Mouse (Mus musculus) Patski (cell line): ENCODE measurements at regions not wholly inside any gene's neighbourhood (a gene's known extent, or its start where the extent isn't known, plus 50 kb on each side); places are given as distances from the start of the nearest gene placed in this dataset.
"Not testable (repeated sequence)": the region's sequence is repeated elsewhere in the genome, so short reads cannot be mapped to it uniquely, and the experiment has no call there.

Experiments
- ATAC-seq: fragments of 100-300 bp; one replicate; pipeline ENCODE4 v1.8.0; 2021
- CTCF ChIA-PET: fragments of 350-600 bp; sonication (Branson Sonifier 250); formaldehyde crosslinking; loops from one replicate; lab custom pipeline; 2022; ENCODE audit warnings: inconsistent platforms; lab: Charles Lee
- POLR2A ChIA-PET: fragments of 350-600 bp; sonication (Branson Sonifier 250); formaldehyde crosslinking; loops from one replicate; lab custom pipeline; 2022; ENCODE audit warnings: antibody characterized with exemption, inconsistent platforms; lab: Charles Lee
- DNase-seq: peaks from one replicate; pipeline ENCODE4 v3.0.0-alpha.2; 2011; ENCODE audit warnings: low read depth, low spot score
- H3K27me3 ChIP-seq: fragments of 371-371 bp; one replicate; pipeline ENCODE4 v1.5.1; 2021
- CTCF ChIP-seq: fragments of 100-300 bp; IDR thresholded peaks from one replicate; pipeline ENCODE4 v1.5.1; 2021
- in situ Hi-C: fragments of 300-500 bp; cut with MboI; formaldehyde crosslinking; loops from 3 replicates; pipeline ENCODE4 v1.11.1; 2018; ENCODE audit warnings: low pct_unique_long_range_greater_than_20kb, mixed read lengths

- ATAC-seq = no peak
- in situ Hi-C loops = no loop called here
- no peak for DNase-seq
- ChIA-PET POLR2A (no interaction called here), CTCF (no interaction called here)
- H3K27me3 ChIP-seq = no peaks in the 10 kb centered on the region
- no peak for TF ChIP-seq CTCF
These were observed 1235.9 kb upstream of the Tacstd2 start for GRCm38 (mm10) chr6:68771507-68771906.

- POLR2A ChIA-PET = no interaction called here
- no peak for TF ChIP-seq CTCF
- ATAC-seq (no peak), DNase-seq (no peak)
- CTCF ChIA-PET = no interaction called here
- no peaks in the 10 kb centered on the region for H3K27me3 ChIP-seq
- in situ Hi-C loops = no loop called here
These were observed 1214.9 kb upstream of the Tacstd2 start for GRCm38 (mm10) chr6:68750451-68750850.

DNA sequence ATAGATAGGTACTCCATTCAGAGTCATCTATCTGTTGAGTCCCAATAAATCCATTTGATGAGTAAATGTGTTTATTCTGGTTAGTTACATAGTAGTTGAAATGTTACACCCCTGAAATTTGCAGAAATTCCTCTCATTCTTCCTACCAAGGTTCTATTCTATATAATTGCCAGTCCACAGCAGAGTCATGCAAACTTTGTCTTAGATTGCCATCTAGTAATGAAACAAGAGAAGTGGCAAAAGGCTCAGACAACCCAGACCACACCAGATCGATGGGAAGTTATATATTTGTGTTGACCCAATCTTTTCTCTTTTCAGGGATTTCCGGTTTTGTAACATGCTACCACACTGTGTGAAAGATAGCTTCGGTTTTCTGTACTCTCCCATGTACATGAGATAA is 1214.1 kb upstream of the Tacstd2 start:
- CTCF ChIA-PET = no interaction called here

DNA sequence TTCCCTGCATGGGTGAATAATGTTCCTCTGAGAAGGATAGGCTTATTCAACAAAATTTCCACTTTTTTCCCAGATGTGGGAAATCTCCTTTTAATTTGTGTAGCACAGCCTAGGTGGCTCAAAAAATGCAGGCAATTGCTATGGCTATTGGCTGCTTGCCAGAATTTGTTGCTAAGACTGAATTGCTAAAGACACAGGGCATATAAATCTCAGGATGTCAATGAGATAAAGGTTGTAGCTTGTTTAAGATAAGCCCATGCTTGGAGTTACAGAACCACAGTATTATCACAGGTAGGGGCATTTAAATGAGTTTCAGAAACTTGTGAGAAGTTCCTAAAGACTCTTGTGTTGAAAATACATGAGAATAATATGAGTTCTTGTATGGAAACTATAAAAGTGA is 1203.0 kb upstream of the Tacstd2 start:
- DNase-seq = no peak
- in situ Hi-C loops = loop anchor here (5.0 kb wide), 1 partner anchor 61 kb away; no protein-coding TSS in a partner anchor
- no peak for TF ChIP-seq CTCF

More for the DNA sequence above, 1214.1 kb upstream of the Tacstd2 start:
- DNase-seq (no peak), ATAC-seq (no peak)
- in situ Hi-C loops = no loop called here
- TF ChIP-seq CTCF = no peak
- H3K27me3 ChIP-seq = no peaks in the 10 kb centered on the region
- POLR2A ChIA-PET = no interaction called here

DNA sequence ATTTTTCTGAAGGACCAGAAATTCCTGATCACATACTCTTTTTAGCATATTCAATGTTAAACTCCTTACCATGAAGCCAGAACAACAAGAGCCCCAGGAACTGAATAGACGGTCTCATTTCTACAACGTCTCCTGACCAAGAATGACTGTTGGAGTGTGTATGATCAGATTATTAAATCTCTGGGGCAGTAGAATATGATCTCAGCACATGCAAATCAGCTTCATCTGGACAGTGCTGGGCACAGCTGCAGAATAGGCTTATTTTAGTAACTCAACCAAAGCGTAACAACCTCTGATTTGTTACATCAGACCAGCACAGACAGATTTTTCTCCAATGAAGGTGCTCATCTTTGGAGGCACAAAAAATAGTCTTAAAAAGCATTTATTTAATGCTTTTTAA is 1201.1 kb upstream of the Tacstd2 start:
- no peaks in the 10 kb centered on the region for H3K27me3 ChIP-seq
- no peak for TF ChIP-seq CTCF
- ChIA-PET CTCF (no interaction called here), POLR2A (no interaction called here)
- ATAC-seq (no peak), DNase-seq (no peak)
- in situ Hi-C loops = loop anchor here (5.0 kb wide), 1 partner anchor 59 kb away; no protein-coding TSS in a partner anchor

More for the DNA sequence above, 1203.0 kb upstream of the Tacstd2 start:
- ChIA-PET CTCF (no interaction called here), POLR2A (no interaction called here)
- no peaks in the 10 kb centered on the region for H3K27me3 ChIP-seq
- no peak for ATAC-seq

DNA sequence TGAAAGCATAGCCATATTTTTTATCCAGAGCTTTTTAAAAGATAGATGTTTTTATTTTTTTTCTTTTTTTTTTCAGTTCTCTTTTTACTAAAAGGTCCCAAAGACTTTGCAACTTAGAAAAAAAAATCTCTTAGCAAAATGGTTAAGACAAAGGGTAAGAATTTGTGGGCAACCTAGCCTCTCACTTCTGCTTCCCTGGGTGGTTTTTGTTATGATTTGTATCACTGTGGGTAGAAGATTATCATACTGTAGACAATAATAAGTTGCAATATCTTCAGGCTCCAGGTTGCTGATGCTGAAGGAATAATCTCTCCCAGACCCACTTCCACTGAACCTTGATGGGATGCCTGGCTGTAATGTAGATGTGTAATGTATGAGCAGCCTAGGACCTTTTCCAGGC is 1200.5 kb upstream of the Tacstd2 start:
- ChIA-PET POLR2A (no interaction called here), CTCF (no interaction called here)
- no peak for DNase-seq
- in situ Hi-C loops = loop anchor here (5.0 kb wide), 1 partner anchor 59 kb away; no protein-coding TSS in a partner anchor
- H3K27me3 ChIP-seq = no peaks in the 10 kb centered on the region
- TF ChIP-seq CTCF = no peak
- no peak for ATAC-seq

GRCm38 (mm10) chr6:68711084-68711483 is 1175.5 kb upstream of the Tacstd2 start:
- CTCF ChIA-PET, H3K27me3 ChIP-seq, in situ Hi-C loops, POLR2A ChIA-PET, DNase-seq, ATAC-seq: not testable (repeated sequence)

DNA sequence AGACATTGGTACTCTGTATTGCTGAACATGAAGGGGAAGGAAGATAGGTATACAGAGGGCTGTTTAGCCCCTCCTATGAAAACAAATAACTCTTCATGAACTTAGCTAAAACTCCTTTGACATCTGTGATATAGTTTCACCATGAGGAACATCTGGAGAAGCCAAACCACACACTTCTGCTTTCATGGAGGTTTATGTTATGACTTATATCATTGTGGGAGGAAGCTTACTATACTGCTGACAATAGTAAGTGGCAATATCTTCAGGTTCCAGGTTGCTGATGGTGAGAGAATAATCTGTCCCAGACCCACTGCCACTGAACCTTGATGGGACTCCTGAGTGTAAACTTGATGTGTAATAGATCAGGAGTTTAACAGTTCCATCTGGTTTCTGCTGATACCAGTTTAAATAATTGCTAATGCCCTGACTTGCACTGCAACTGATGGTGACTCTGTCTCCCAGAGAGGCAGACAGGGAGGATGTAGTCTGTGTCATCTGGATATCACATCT is 1168.8 kb upstream of the Tacstd2 start:
- POLR2A ChIA-PET, ATAC-seq, DNase-seq, in situ Hi-C loops, H3K27me3 ChIP-seq, CTCF ChIA-PET: not testable (repeated sequence)

- DNase-seq, CTCF ChIA-PET, H3K27me3 ChIP-seq, POLR2A ChIA-PET, ATAC-seq, in situ Hi-C loops: not testable (repeated sequence)
These were observed 1145.2 kb upstream of the Tacstd2 start for GRCm38 (mm10) chr6:68680792-68681110.

GRCm38 (mm10) chr6:68680099-68680791 is 1144.6 kb upstream of the Tacstd2 start:
- in situ Hi-C loops = no loop called here
- DNase-seq (no peak), ATAC-seq (no peak)
- ChIA-PET CTCF (no interaction called here), POLR2A (no interaction called here)
- H3K27me3 ChIP-seq = no peaks in the 10 kb centered on the region
- no peak for TF ChIP-seq CTCF

DNA sequence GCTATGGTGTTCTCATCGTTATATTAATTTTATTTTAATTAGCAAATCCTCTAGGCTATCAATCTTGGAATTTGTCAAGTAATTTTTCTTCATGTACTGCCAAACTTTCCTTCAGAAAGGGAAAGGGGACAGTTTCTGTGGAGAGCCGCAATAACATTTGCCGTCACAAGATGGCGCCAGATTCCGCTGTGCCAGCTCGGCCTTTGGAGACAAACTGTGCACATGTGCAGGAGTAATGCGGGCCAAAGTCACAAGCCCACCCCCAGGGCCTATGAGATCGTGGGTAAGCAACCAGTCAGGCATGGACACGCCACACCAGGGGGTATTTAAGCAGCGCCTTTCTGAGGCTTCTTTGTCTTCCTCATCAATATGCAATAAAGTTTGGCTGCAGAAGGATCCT is 1132.8 kb upstream of the Tacstd2 start:
- in situ Hi-C loops, POLR2A ChIA-PET, H3K27me3 ChIP-seq, ATAC-seq, DNase-seq: not testable (repeated sequence)
- peak; percentile 74 for TF ChIP-seq CTCF
- CTCF ChIA-PET = interaction anchor here (0.7 kb wide), 1 partner anchor 145 kb away, joined by 3 read pairs; no protein-coding TSS in a partner anchor

GRCm38 (mm10) chr6:68632309-68632708 is 1096.7 kb upstream of the Tacstd2 start:
- ATAC-seq, POLR2A ChIA-PET, CTCF ChIA-PET, DNase-seq, in situ Hi-C loops, H3K27me3 ChIP-seq: not testable (repeated sequence)
